Mouse (Mus musculus): ENCODE data around the gene Crlf1. TPM values are rescaled to one million over a fixed set of nuclear protein-coding genes. Genes with fewer than 3 reads are reported as not detected.

Crlf1 gene
- not detected in 2 replicates for total RNA-seq (2014; fragmentation: Nextera tagmentation)
- total RNA-seq (2017) = not detected in 2 replicates

- ATAC-seq (replicated peaks; ENCODE audit: poor library complexity, severe bottlenecking) = no peak
Observed at GRCm38 (mm10) chr8:70492664-70493640, at the start of gene Crlf1. TSS of gene Crlf1 (plus strand) at chr8:70493158.

GRCm38 (mm10) chr8:70443326-70443725 is 49.6 kb upstream of the Crlf1 start:
- no peak for ATAC-seq (replicated peaks; ENCODE audit: poor library complexity, severe bottlenecking)

GRCm38 (mm10) chr8:70445988-70446387 is 47.0 kb upstream of the Crlf1 start:
- ATAC-seq (replicated peaks; ENCODE audit: poor library complexity, severe bottlenecking) = no peak

DNA sequence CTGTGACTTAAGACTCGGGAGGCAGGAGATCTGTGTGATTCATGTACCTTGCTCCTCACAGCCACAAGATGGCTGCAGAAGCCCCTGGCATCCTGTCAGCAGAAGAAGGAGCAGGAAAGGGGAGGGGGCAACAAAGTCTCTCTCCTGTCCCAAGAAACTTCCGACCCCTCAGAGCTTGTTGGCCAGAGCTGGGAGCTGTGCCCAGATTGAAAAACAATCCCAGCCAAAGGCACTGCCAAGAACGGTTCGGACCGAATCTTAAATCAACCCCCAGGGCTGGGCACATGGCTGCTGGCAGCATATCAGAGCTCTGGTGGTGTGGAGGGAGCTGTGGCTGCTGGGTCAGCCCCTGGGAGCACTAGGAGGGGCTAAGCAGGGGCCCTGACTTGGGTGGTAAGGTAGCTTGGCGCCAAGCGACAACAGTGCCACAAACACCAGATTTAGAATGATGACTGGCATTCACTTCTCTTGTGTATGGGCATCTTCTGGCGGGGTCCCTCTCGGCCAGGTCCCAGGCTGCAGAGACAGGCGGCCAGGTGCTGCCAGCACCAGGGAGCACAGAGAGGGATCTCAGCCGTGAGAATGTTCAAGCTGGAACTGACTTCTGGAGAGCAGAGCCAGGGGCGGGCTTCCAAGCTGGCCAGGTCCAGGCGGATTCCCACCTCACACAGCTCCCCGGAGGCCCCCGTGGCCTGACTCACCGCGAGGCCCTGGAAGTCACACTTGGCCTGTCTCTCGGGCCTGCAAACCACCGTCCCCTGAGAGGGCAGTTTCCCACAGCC is 45.1 kb upstream of the Crlf1 start:
- ATAC-seq (replicated peaks; ENCODE audit: poor library complexity, severe bottlenecking) = no peak

DNA sequence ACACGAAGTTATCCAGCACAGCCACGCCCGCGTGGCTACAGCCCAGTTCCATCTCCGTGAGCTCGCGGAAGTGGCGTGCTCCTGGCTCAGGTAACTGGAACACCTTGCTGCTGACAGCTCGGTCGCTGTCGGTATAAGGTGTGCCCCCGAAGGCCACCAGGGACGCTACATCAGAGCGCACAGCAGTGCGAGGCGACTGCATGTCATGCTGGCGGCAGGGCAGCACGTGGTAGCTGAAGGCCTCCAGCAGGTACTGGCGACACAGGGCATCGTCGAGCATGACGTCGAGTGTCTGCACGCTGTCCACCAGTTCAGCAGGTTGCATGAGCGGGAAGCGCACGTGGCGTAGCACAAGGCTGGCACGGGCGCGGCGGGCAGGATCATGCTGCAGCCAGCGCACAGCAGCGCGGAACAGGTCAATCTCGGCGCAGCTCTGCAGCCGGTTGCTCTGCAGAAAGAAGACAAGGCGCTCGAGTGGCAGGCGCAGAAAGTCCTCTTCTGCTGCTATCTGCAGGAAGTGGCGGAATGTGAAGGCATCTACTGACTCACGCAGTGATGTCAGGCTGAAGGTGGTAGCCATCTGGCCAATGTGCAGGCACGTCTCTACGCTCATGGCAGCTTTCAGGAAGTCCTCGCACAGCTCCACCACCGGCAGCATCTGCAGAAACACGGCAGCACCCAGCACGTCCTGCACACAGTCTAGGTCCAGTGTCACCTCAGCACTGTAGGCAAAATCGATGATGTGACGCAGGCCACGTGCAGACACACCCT is 40.6 kb upstream of the Crlf1 start:
- ATAC-seq (replicated peaks; ENCODE audit: poor library complexity, severe bottlenecking) = no peak

DNA sequence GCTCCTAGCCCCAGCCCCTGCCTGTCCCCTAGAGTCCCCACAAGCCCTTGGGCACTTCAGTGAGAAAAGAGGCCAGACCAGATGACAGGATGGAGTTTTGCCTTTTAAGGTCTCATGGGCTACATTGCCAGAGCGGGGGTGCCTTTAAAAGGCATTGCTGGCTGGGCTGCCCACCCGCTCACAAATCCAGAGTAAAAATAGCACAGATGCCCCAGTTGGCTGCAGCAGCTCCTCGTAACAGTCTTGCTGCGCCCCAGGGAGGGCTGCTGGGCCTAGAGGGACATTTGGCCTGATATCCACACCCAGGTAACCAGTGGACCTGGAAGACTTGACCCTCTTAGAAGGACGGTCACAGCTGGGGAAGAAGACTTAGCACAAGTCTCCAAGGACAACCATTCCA is 39.1 kb upstream of the Crlf1 start:
- ATAC-seq (replicated peaks; ENCODE audit: poor library complexity, severe bottlenecking) = no peak

GRCm38 (mm10) chr8:70456996-70457395 is 36.0 kb upstream of the Crlf1 start:
- ATAC-seq (replicated peaks; ENCODE audit: poor library complexity, severe bottlenecking) = no peak

GRCm38 (mm10) chr8:70457882-70458281 is 35.1 kb upstream of the Crlf1 start:
- no peak for ATAC-seq (replicated peaks; ENCODE audit: poor library complexity, severe bottlenecking)

DNA sequence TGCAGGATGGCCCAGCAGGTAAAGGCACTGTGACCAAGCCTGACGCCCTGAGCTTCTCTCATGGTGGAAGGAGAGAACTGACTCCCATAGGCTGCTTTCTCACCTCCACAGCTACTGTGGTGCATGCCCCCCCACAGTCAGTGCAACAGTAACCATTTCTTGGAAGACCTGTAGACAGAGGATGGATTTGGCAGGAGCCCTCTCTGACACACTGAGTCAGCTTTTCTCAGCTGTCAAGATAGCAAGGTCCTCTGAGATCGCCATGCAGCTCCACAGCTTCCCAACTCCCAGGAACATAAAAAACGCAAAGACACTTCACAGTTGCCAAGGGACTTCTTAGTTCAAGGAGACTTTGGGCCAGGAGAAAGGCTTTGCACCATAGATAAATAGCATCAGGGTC is 34.5 kb upstream of the Crlf1 start:
- no peak for ATAC-seq (replicated peaks; ENCODE audit: poor library complexity, severe bottlenecking)

- no peak for ATAC-seq (replicated peaks; ENCODE audit: poor library complexity, severe bottlenecking)
Observed at GRCm38 (mm10) chr8:70459636-70460035, 33.3 kb upstream of the Crlf1 start.

DNA sequence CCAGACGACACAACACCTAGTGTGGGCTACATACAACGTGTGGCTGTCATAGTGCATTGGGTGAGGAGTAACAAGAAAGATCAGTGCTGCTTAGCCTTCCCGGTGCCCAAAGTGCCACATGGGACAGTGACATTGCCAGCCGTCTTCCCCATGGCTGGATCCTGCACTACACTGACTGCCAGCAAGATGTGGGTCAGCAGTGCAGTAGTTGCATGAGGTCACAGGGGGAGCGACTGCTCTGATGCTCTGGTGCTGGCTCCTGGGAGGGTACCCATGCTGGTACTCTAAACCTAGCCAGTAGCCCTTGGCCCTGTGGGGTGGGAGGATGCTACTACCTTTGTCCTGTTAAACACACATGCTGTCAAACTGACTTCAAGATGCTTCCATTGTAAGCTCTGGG is 32.8 kb upstream of the Crlf1 start:
- no peak for ATAC-seq (replicated peaks; ENCODE audit: poor library complexity, severe bottlenecking)

DNA sequence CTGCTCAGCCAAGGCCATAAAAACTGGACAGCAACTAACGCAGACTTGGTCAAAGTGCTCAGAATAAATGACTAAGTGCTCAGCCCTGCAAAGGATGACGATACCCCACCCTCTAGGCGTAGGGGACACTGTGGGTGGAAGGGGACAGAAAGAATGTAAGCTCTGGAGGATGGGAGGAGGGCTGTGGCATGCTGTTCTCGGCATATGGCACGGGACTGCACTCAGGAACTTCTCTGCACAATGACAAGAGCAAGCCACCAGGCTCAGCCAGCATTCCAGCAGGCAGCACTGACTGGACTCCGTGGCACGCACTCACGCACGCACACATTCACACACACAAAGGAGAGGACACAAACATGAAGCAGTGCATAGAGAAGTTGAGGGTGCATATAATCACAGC is 32.4 kb upstream of the Crlf1 start:
- ATAC-seq (replicated peaks; ENCODE audit: poor library complexity, severe bottlenecking) = no peak

DNA sequence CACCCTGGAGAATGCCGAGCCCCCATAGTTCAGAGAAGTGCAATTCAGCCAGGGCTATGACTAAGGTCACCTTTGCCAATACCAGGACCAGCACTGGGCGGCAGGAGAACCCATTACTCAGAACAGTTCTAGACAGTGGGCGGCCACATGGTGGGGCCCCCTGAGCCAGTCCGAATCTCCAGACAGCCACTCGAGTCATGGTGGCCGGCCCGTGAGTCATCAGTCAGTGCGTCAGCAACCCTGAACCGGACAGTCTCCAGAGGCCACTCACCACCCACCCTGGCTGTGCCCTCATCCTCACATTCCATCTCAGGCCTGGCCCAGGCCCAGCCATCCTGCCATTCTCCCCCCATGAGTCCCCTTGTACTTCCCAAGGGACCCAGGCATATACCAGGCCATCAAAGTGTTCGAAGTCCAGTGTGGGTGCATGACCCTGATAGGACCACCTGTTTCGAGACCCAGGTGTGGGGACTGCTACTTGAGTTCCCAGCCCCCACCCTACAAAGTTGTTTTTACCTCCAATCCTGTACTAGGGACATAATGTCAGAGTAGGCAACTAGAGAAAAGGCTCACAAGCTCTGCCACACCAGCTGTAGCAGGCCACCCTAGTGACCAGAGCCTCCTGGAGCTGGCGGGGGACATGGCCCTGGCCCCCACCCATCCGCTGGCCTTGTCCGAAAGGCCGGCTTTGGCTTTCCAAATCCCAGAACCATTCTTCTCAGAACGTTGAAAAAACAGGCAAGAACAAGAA is 31.0 kb upstream of the Crlf1 start:
- ATAC-seq (replicated peaks; ENCODE audit: poor library complexity, severe bottlenecking) = no peak

GRCm38 (mm10) chr8:70462516-70462813 is 30.5 kb upstream of the Crlf1 start:
- no peak for ATAC-seq (replicated peaks; ENCODE audit: poor library complexity, severe bottlenecking)

DNA sequence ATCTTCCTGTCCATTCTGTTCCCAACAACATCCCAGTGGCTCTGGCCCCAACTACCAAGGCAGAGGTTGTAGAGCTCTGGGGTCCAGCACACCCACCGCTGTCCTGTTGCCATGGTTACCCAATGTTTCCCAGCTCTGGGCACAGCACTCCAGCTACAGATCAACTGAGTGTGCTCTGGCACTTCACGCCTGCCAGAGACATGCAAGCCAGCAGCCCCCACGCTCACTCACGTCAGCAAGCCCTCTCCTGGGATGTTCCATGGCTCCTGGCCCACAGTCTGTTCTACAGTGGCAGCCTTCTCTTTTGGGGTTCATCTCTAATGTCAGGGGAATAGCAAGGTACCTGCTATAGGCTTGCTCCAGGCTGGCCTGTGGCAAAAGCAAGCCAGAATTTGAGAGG is 29.7 kb upstream of the Crlf1 start:
- no peak for ATAC-seq (replicated peaks; ENCODE audit: poor library complexity, severe bottlenecking)

GRCm38 (mm10) chr8:70464162-70464561 is 28.8 kb upstream of the Crlf1 start:
- no peak for ATAC-seq (replicated peaks; ENCODE audit: poor library complexity, severe bottlenecking)

- ATAC-seq (replicated peaks; ENCODE audit: poor library complexity, severe bottlenecking) = no peak
Observed at GRCm38 (mm10) chr8:70465701-70466100, 27.3 kb upstream of the Crlf1 start.

DNA sequence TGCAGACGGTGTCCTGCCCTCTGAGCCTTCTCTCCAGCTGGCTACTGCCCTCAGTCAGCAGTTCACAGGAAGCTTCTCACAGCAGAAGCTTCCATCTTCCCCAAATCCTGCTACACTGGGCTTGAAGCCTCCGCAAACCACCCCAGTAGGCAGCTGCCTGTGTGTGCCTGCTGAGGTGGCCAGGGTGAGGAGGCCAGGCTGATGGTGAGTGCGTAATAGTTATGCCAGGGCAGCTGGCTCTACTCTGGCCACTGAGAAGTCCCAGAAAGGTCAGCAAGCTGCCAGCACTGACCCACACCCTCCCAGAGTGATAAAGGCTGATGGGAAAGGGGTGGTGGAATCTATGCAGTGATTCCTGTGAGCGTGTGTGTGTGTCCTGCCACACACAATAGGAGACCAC is 26.7 kb upstream of the Crlf1 start:
- ATAC-seq (replicated peaks; ENCODE audit: poor library complexity, severe bottlenecking) = no peak

DNA sequence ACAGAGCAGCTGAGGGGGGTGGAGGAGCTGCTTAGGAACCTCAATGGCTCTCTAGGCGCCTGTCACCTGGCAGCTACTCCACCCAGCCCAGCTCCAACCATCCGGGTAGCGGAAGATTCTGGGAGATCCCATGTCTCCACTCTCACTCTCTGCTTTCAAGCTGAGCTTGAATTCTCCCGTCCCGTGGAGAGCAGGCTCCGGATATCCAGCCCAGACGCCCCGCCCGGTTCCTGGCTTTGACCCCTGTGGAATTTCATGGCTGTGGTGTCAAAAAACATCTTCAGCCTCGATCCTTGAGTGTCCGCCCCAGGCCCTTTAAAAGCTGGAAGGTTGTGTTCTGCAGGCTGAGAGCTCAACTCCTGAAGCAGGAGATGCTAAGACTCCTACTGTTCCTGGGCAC is 26.2 kb upstream of the Crlf1 start:
- ATAC-seq (replicated peaks; ENCODE audit: poor library complexity, severe bottlenecking) = no peak

DNA sequence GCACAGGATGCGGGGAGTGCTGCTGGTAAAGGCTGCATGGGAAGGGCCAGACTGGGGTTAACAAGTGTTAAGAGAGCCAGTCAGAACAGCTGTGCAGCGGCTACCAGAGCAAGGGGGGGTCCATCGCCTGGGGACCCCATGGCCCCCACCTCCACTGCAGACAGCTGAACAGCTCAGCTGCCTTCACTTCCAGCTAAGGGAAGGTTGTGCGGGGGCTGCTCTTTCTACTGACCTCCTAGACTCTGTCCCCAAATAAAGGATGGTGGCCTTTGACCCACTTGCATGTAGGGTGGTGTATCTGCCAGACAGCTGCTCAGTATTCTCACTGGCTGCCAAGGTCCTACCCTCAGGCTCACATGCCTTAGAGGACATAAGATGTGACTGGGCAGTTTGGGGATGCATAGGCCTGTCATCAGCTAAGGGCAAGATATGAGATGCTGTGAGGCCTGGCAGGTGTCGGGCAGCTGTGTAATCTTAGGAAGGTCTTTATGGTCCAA is 25.7 kb upstream of the Crlf1 start:
- ATAC-seq (replicated peaks; ENCODE audit: poor library complexity, severe bottlenecking) = no peak
